Mouse (Mus musculus) granulocyte monocyte progenitor cell, adult 5-6 weeks (primary cell): Measurements from ENCODE around the gene Olfr1512. TPM values are rescaled to one million over a fixed set of nuclear protein-coding genes. Genes with fewer than 3 reads are reported as not detected.

Experiments used
- total RNA-seq, 2 experiments: library from RNA; stranded (forward) in 1 of 2; stranded (reverse) in 1 of 2; fragments of 200-712, 200-1000 nt in 1 of 2; fragments of >200 nt in 1 of 2; fragmentation: Nextera tagmentation in 1 of 2; gene quantifications; 2 replicates each; pipeline ENCODE4 v1.2.3; 2014 to 2017

The Olfr1512 gene
- total RNA-seq, 2 experiments from 2014 or later = not detected

Other genes with a start within 250 kb of the Olfr1512 start
- gene Supt16, start 181.8 kb downstream of the Olfr1512 start, total RNA-seq (2014; fragmentation: Nextera tagmentation) = 91.5 and 98.8 TPM in 2 replicates
- 229 and 242 TPM in 2 replicates for gene Supt16, start 181.8 kb downstream of the Olfr1512 start, total RNA-seq (2017)
- gene Chd8, start 121.4 kb downstream of the Olfr1512 start, total RNA-seq (2014; fragmentation: Nextera tagmentation) = 71.1 and 96.4 TPM in 2 replicates
- 60.1 and 63.5 TPM in 2 replicates for gene Chd8, start 121.4 kb downstream of the Olfr1512 start, total RNA-seq (2017)
- 44.1 and 47.1 TPM in 2 replicates for gene Tox4, start 100.0 kb downstream of the Olfr1512 start, total RNA-seq (2014; fragmentation: Nextera tagmentation)
- 43.1 and 45.9 TPM in 2 replicates for gene Tox4, start 100.0 kb downstream of the Olfr1512 start, total RNA-seq (2017)
- 10.5 and 21.9 TPM in 2 replicates for gene Rab2b, start 99.6 kb downstream of the Olfr1512 start, total RNA-seq (2014; fragmentation: Nextera tagmentation)
- 4.1 and 8.7 TPM in 2 replicates for gene Rab2b, start 99.6 kb downstream of the Olfr1512 start, total RNA-seq (2017)
- 47.6 and 54.5 TPM in 2 replicates for gene Mettl3, start 74.0 kb downstream of the Olfr1512 start, total RNA-seq (2014; fragmentation: Nextera tagmentation)
- gene Mettl3, start 74.0 kb downstream of the Olfr1512 start, total RNA-seq (2017) = 33.6 and 33.7 TPM in 2 replicates
- 0.45 TPM in 1 of 2 replicates, not detected in the other for gene Sall2, start 50.4 kb downstream of the Olfr1512 start, total RNA-seq (2014; fragmentation: Nextera tagmentation)
- 0.39 and 0.46 TPM in 2 replicates for gene Sall2, start 50.4 kb downstream of the Olfr1512 start, total RNA-seq (2017)
- not detected in 2 replicates for gene Olfr1513, start 22.8 kb downstream of the Olfr1512 start, total RNA-seq (2014; fragmentation: Nextera tagmentation)
- gene Olfr1513, start 22.8 kb downstream of the Olfr1512 start, total RNA-seq (2017) = not detected in 2 replicates
- gene Olfr1511, start 18.2 kb upstream of the Olfr1512 start, total RNA-seq (2014; fragmentation: Nextera tagmentation) = not detected in 2 replicates
- gene Olfr1511, start 18.2 kb upstream of the Olfr1512 start, total RNA-seq (2017) = not detected in 2 replicates
- gene Olfr1510, start 35.2 kb upstream of the Olfr1512 start, total RNA-seq (2014; fragmentation: Nextera tagmentation) = not detected in 2 replicates
- gene Olfr1510, start 35.2 kb upstream of the Olfr1512 start, total RNA-seq (2017) = not detected in 2 replicates
- not detected in 2 replicates for gene Olfr1509, start 63.8 kb upstream of the Olfr1512 start, total RNA-seq (2014; fragmentation: Nextera tagmentation)
- gene Olfr1509, start 63.8 kb upstream of the Olfr1512 start, total RNA-seq (2017) = not detected in 2 replicates
- gene Olfr1508, start 88.3 kb upstream of the Olfr1512 start, total RNA-seq (2014; fragmentation: Nextera tagmentation) = not detected in 2 replicates
- not detected in 2 replicates for gene Olfr1508, start 88.3 kb upstream of the Olfr1512 start, total RNA-seq (2017)
- not detected in 2 replicates for gene Olfr1507, start 116.6 kb upstream of the Olfr1512 start, total RNA-seq (2014; fragmentation: Nextera tagmentation)
- gene Olfr1507, start 116.6 kb upstream of the Olfr1512 start, total RNA-seq (2017) = not detected in 2 replicates